Mouse (Mus musculus) E14TG2a.4 (cell line): ENCODE measurements around the gene Cdyl2.

Experiments used
- CTCF ChIP-seq: conservative IDR thresholded peaks from 2 replicates; pipeline ENCODE4 v1.5.1; 2014; ENCODE audit warnings: low read length
- NANOG ChIP-seq: IDR thresholded peaks from 2 replicates; pipeline ENCODE4 v1.6.1; 2014; ENCODE audit warnings: borderline replicate concordance, low read length, mixed read lengths
- POU5F1 ChIP-seq: IDR thresholded peaks from 2 replicates; pipeline ENCODE4 v1.6.1; 2014; ENCODE audit warnings: low read length, borderline replicate concordance

DNA sequence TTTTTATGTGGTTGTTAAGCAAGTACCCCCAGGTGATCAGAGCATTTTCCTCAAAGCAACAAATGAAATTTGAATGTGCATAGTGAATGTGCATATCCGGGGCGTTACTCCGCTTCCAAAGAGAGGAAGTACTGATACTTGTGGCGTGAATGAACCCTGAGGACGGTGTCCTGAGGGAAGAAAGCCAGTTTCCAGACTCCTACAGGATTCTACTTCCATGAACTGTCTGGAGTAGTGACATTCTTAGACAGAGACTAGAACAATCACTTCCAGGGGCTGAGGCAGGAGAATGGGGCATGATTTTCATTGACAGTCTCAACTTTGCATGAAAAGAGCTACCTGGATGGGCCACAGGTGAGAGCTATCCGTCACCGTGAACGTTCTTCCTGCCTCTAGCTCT is 59.3 kb downstream of the Cdyl2 start:
- TF ChIP-seq CTCF: no peak
- TF ChIP-seq POU5F1: peak; percentile 61; the same call in 1 of the 2 replicates
- TF ChIP-seq NANOG: peak; percentile 36; the same call in 1 of the 2 replicates
